Mouse (Mus musculus): ENCODE results near the gene 2810006K23Rik. TPM values are rescaled to one million over a fixed set of nuclear protein-coding genes. Genes with fewer than 3 reads are reported as not detected.

The 2810006K23Rik gene
- total RNA-seq, 2 experiments from 2014 or later = 14.8 to 15.0 TPM

GRCm38 (mm10) chr5:124387932-124388331, 60.0 kb downstream of the 2810006K23Rik start:
- peak in 1 of 2 experiments; percentile 14 for DNase-seq

Other genes with a start within 250 kb of the 2810006K23Rik start
- gene Abcb9, start 232.3 kb upstream of the 2810006K23Rik start, total RNA-seq (2021) = 10 to 100 TPM; 10.8 to 11.4 TPM
- gene Ogfod2, start 215.8 kb upstream of the 2810006K23Rik start, total RNA-seq (2021) = 10 to 100 TPM; 34.2 to 41.1 TPM
- 10 to 100 TPM; 50.0 to 69.2 TPM for gene Arl6ip4, start 212.0 kb upstream of the 2810006K23Rik start, total RNA-seq (2021)
- gene Pitpnm2, start 78.3 kb upstream of the 2810006K23Rik start, total RNA-seq (2021) = 10 to 100 TPM; 50.0 to 57.2 TPM
- 10 to 100 TPM in 1 of 2 experiments, 1 to 10 TPM in 1; 6.8 to 10.4 TPM for gene Mphosph9, start 117 bp upstream of the 2810006K23Rik start, total RNA-seq (2021)
- 100 to 1,000 TPM; 155 to 187 TPM for gene Cdk2ap1, start 35.0 kb downstream of the 2810006K23Rik start, total RNA-seq (2021)
- gene Sbno1, start 97.9 kb downstream of the 2810006K23Rik start, total RNA-seq (2021) = 100 to 1,000 TPM in 1 of 2 experiments, 10 to 100 TPM in 1; 84.3 to 100 TPM
- 100 to 1,000 TPM; 172 to 188 TPM for gene Kmt5a, start 111.8 kb downstream of the 2810006K23Rik start, total RNA-seq (2021)
- gene Rilpl2, start 150.3 kb downstream of the 2810006K23Rik start, total RNA-seq (2021) = 10 to 100 TPM; 21.4 to 23.9 TPM
- 10 to 100 TPM; 19.4 to 20.5 TPM for gene Snrnp35, start 155.0 kb downstream of the 2810006K23Rik start, total RNA-seq (2021)
- gene Rilpl1, start 203.3 kb downstream of the 2810006K23Rik start, total RNA-seq (2021) = 10 to 100 TPM; 16.2 to 17.4 TPM
- gene Tmed2, start 212.6 kb downstream of the 2810006K23Rik start, total RNA-seq (2021) = 100 to 1,000 TPM; 226 to 241 TPM
- 10 to 100 TPM; 11.8 to 13.2 TPM for gene Ddx55, start 224.8 kb downstream of the 2810006K23Rik start, total RNA-seq (2021)